Mouse (Mus musculus) ovary, adult 18-20 months (tissue): ENCODE data around the gene Slc2a3.
A peak's percentile ranks its signal among the peaks of the same experiment; 100 is the strongest.
"Not testable (repeated sequence)": the region's sequence is repeated elsewhere in the genome, so short reads cannot be mapped to it uniquely, and the experiment has no call there.

ENCODE experiments used
- DNase-seq: peaks from one replicate; pipeline ENCODE4 v3.0.0; 2022; ENCODE audit warnings: low spot score, mixed read lengths

The Slc2a3 gene

DNA sequence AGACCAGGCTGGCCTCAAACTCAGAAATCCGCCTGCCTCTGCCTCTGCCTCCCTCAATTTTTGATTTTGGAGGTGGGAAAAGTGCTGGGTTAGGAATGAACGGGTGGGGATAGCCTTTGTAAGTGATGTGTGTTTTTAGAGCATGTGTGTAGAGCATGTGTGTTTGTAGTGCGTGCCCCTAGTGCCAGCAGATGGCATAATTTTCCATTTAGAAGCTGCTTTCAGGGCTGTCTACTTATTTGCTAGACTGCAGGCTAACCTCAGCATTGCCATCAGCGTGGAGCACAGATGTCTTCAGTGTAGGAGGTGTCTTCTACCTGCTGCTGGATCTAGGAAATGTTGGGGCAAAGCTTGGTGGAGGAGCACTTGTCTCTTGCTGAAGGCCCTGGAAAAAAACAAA is 92.6 kb downstream of the Slc2a3 start:
- no peak for DNase-seq

GRCm38 (mm10) chr6:122707036-122707800 is 94.2 kb downstream of the Slc2a3 start, which contains the start of gene Nanog:
Gene Nanog (plus strand): TSS chr6:122707489.
- peak; percentile 5 for DNase-seq

GRCm38 (mm10) chr6:122706337-122706840 is 95.1 kb downstream of the Slc2a3 start:
- DNase-seq: no peak

DNA sequence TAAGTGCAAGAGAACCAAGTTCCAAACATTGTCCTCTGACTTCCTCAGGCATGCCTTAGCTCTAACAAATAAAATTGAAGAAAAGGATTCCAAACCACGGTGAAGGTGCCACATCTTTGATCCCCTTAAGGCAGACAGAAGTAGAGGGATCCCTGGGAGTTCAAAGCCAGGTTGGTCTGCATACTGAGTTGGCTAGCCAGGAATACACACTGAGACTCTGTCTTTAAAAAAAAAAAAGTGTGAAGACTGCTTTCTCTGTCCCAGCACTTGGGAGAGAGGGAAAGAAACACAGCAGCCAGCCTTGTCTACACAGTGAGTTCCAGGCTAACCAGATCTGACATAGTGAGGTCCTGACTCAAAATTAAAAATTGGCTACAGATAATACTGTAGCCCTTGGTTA is 97.7 kb downstream of the Slc2a3 start:
- no peak for DNase-seq

DNA sequence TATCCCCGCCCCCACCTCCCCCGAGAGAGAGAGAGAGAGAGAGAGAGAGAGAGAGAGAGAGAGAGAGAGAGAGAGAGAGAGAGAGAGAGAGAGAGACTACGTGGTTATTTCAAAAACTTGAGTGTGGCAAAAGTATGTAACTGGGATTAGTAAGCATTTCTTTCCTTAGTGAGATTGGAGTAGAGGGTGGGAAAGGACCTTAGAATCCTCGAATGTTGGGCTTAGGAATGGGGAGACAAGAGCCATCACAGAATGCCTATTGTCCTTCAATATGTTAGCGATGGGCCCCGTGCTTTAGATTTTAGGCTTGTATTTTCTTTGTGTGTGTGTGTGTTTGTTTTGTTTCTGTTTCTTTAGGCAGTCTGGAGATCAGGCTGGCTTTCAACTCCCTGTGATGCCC is 98.2 kb downstream of the Slc2a3 start:
- no peak for DNase-seq

DNA sequence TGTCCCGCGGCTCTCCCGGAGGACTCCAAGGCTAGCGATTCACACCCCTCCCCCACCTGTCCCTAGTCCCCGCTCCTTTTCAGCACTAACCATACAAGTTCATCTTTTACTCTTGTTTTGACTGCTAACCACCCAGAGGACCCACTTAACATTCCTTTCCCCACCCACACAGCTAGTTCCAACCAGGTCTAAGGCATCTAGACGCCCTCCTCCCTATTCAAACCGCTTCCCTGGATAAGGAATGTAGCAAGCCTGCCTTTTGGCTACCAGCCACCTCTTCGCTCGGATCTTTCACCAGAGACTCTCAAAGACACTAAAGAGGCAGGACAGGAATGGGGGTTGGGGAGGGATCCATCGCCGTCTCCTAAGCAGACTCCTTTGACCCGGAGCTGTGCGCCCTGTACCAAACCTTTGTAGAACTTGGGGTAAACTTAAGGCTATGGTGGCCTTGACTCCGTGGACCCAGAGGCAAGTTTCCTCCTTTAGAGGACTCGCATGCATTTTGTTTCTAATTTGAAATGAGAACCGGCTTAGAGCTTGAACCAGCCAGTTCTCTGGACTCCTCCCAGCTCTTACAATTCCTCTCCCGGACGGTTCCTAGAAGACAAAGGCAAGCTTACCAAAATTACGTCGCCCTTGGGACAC is 98.8 kb downstream of the Slc2a3 start:
- DNase-seq: peak; percentile 55

- DNase-seq: no peak
Measured at GRCm38 (mm10) chr6:122701816-122702215, 99.6 kb downstream of the Slc2a3 start.

DNA sequence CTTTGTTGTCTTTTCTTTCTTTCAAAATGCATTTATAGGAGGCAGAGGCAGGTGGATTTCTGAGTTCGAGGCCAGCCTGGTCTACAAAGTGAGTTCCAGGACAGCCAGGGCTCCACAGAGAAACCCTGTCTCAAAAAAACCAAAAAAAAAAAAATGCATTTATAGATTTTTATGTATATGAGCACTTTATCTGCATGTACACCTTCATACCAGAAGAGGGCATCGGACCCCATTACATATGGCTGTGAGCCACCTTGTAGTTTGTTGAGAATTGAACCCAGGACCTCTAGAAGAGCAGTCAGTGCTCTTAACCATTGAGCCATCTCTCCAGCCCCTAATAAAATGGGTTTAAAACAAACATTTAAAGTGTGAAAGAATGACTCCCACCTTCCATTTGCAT is 101.8 kb downstream of the Slc2a3 start:
- DNase-seq: not testable (repeated sequence)

DNA sequence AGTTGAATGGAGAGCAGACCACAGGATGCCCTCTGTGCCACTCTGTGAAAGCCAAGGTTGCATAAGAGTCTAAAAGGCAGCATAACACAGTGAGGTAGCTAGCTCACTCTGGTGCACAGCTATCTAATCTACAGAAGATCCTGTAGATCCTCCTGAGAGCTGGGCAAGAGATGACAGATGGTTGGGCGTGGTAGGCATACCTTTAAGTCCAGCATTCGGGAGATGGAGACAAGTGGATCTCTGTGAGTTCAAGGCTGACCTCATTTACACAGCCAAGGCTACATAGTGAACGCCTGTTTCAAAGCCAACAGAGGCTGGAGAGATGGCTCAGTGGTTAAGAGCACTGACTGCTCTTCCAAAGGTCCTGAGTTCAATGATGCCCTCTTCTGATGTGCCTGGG is 106.0 kb downstream of the Slc2a3 start:
- no peak for DNase-seq

- DNase-seq: no peak
Measured at GRCm38 (mm10) chr6:122690082-122690481, 111.4 kb downstream of the Slc2a3 start.

- DNase-seq: no peak
Measured at GRCm38 (mm10) chr6:122689411-122690055, 111.9 kb downstream of the Slc2a3 start.

DNA sequence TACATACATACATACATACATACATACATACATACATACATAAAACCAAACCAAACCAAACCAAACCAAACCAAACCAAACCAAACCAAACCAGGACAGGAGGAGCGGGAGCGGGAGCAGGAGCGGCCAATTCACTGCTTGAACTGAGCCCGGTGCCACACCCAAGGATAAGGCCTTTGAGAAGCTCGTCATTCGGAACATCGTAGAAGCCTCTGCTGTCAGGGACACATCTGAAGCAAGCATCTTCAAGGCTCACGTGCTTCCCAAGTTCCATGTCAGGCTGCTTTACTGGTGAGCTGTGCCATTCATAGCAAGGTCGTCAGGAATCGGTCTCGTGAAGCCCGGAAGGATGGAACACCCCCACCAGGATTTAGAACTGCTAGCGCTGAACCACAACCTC is 114.7 kb downstream of the Slc2a3 start:
- DNase-seq: no peak

DNA sequence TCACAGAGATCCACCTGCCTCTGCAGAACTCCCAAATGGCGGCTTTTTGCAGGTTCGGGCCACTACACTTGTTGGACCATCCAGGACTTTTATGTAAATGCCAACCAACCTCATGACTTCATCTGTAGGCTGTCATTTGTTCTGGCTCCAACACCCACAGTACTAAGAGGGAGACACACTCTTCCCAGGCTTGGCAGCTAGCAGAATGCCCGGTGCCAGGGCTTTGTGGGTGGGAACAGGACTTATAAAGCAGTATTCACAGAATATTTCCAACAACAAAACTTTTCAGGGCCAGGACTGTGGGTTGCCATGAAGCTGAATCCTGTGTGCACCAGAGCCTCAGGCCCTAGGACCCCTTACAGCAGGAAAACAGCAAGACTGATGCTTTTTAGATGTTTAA is 118.8 kb downstream of the Slc2a3 start:
- no peak for DNase-seq
